Mouse (Mus musculus) right cerebral cortex, postnatal 25 days (tissue): Measurements from ENCODE around the gene Gm2001.
"Not testable (repeated sequence)": the region's sequence is repeated elsewhere in the genome, so short reads cannot be mapped to it uniquely, and the experiment has no call there.

Experiments
- DNase-seq: peaks from one replicate; pipeline ENCODE4 v3.0.0; 2022

Gene Gm2001

DNA sequence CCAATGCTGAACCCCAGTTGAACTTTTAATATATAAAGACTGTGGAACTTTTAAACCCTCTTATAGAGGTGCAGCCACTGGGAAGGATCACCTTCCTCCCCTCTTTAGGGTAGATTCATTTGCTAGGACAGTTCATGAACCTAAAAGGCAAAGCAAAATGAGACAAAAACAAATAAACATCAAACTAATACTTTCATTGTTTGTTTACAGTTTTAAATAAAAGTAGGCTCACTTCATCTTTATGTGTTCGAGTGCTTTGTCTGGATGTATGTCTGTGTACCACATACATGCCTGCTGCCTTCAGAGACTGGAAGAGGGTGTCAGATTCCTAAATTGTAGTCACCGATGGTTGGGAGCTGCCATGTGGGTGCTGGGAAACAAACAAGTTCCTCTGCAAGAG lies at the start of gene Gm2001:
Gene Gm2001, minus strand, starts transcription at position 101 of the 400 bp plus-strand sequence.
- not testable (repeated sequence) for DNase-seq

DNA sequence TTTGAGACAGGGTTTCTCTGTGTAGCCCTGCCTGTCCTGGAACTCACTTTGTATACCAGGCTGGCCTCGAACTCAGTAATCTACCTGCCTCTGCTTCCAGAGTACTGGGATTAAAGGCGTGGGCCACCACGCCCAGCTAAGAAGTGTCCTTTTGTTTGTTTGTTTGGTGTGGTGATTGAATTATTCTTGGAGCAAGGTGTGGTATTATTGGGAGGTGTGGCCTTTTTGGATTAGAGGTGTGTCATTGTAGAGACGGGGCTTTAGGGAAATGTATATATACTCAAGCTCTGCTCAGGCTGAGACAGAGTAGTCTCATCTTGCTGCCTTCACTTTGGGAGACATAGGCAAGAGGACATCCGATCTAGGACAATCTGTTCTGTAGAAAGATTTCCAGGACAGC lies 31.6 kb upstream of the Gm2001 start, which contains the start of gene Gm2016:
Gene Gm2016, plus strand, starts transcription at position 301 of the 400 bp plus-strand sequence.
- not testable (repeated sequence) for DNase-seq

DNA sequence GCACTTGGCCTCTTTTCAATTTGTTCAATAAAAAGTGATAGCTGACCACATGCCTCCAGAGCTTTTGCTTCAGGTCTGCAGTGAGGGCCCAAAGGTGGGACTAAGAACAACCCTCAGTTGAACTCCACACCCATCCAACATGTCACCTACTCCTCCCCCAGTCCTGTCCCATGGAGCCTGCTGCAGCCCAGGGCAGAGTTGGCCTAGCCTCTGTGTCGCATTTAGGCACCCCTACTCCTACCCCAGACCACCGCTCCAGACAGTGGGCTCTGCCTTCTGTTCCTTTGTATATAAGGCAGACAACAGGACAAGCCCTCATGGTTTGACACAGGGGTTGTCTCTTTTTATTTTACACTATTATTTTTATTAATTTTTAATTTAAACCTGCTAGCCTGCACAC lies 21.9 kb upstream of the Gm2001 start:
- not testable (repeated sequence) for DNase-seq

DNA sequence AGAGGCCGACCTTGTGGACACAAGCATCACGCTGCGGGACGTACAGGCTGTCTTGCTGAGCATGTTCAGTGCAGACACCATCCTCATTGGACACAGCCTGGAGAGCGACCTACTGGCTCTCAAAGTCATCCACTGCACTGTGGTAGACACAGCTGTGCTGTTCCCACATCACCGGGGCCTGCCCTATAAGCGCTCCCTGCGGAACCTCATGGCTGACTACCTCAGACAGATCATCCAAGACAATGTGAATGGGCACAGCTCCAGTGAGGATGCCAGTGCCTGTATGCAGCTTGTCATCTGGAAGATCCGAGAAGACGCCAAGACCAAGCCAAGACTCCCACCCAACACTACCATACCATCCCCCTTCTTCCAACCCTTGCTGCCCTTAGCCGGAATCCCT lies 21.5 kb upstream of the Gm2001 start:
- DNase-seq = not testable (repeated sequence)

DNA sequence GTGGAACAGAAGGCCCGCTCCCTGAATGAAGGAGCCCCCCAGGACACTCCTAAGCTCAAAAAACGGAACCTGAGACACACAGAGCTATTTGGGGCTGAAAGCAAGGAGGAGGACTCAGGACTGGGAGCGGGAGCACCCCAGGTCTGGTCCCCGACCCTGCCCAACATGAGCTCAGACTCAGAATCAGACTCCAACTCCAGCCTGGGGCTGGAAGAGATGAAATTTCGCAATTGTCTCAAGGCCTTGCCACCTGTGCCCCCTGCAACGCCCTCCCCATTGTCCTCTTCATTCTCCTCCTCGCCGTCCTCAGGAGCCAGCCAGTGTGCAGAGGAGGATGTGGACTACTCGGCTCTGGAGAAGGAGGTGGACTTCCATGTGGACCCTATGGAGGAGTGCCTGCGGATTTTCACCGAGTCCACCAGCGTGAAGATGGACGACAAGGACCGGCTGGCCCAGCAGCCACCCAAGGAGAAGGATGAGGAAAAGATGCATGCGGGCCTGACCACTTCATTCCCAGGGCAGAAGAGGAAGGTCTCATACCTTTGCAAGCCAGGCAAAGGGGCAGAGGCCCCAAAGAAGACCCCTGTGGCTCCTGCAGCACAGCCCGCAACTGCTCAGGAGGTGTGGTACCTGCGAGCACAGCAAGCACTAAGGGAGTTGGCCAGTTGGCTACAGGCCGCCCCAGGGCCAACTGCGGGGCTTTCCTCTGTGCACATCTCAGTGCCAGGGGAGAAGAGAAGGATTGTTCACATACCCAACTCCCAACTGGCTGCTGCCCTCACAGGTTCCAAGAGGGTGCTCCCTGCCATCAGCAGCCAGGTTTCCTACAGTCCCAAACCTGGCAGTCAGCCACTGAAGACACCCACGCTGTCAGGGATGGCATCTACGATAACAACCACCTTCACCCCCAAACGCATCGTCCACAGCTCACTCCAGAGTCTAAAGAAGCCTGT lies 19.9 kb upstream of the Gm2001 start:
- not testable (repeated sequence) for DNase-seq

DNA sequence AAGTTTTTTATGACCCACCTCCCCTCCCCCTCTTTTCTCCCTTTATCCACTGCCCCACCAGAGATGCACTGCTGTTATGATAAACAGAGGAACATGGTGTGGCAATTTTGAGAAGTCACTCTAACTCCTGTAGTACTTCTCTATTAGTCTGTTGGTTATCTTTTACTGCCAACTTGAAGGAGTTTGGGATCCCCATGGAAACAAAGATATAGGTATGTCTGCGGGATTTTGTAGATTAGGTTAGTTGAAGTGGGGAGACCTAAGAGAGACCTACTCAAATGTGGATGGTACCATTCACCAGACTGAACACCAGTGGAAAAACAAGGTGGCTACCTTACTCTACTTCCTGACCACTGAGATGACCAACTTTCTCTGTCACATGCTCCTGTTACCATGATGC lies 13.9 kb upstream of the Gm2001 start:
- DNase-seq = not testable (repeated sequence)

DNA sequence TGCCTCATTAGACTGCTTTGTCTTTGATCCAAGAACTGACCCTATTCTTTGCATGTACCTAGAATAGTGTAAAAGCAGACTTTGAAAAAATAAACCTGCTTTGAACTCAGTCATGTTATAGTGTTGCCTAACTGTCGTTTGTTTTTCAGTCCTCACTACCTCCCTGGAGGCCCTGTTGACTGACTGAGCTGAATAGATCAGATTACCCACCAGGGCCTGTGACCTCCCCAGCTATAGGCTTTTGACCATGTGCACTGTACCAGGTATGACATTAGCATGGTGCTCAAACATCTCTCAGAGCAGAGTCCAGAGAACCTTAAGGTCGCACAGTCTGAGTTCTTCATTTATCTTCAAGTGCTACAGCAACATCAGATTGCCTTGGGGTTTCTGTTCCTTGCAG lies 8.5 kb upstream of the Gm2001 start:
- DNase-seq = not testable (repeated sequence)

DNA sequence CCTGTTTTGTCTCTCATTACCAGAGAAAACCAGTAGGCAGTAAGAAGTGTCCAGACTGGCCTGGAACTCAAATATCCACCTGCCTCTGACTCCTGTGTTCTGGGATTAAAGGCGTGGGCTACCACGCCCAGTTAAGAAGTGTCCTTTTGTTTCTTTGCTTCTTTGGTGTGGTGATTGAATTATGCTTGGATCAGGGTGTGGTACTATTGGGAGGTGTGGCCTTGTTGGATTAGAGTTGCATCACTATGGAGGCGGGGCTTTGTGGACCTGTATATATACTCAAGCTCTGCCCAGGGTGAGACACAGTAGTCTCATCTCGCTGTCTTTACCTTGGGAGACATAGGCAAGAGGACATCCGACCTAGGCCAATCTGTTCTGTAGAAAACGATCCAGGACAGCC lies 25.9 kb downstream of the Gm2001 start, which contains the start of gene BB287469:
Gene BB287469, plus strand, starts transcription at position 301 of the 400 bp plus-strand sequence.
- DNase-seq = not testable (repeated sequence)

DNA sequence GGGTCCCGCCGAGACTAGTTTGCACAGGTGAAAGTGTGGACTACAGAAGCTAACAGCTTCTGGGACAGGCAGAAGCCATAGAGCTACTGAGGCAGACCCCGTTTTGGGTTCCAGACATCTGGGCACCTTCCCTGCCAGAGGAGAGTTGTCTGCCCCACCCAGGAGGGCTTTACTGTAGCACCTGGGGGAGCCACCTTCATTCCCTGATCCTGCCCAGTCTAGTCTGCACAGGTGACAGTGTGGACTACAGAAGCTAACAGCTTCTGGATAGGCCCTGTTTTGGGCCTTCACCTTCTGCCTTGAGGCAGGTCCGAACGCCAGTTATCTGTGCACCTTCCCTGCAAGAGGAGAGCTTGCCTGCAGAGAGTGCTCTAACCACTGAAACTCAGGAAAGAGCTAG lies 44.2 kb downstream of the Gm2001 start:
- DNase-seq = not testable (repeated sequence)

DNA sequence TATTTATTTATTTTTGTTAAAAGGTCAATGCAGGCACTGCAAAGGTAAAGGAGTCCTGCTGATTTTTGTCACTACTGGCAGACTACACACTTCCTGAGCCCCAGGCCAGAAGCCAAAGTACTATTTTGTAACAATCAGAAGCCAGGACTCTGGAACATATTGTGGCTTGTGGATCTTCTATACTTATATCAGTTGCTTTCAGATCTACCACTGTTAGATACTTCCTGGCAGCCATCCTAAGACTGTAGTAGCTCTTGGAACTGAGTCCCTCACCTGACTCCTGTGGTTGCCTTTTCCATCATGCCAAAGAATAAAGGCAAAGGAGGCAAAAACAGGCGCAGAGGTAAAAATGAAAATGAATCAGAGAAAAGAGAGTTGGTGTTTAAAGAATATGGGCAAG lies 46.9 kb downstream of the Gm2001 start, which contains the start of gene Gm21936:
Gene Gm21936, plus strand, starts transcription at position 301 of the 400 bp plus-strand sequence.
- DNase-seq = not testable (repeated sequence)
